Mouse (Mus musculus) embryo, embryonic 11.5 days (tissue): ENCODE results near the gene Casp3.

Experiments used
- DNase-seq: peaks from one replicate; pipeline ENCODE4 v3.0.0-alpha.2; 2012; ENCODE audit warnings: low read depth, low spot score

Gene Casp3

GRCm38 (mm10) chr8:46606930-46607329 is 10.2 kb upstream of the Casp3 start:
- no peak for DNase-seq

- DNase-seq = no peak
These were observed 5.5 kb upstream of the Casp3 start for GRCm38 (mm10) chr8:46611557-46611956.

GRCm38 (mm10) chr8:46612913-46613312 is 4.2 kb upstream of the Casp3 start:
- DNase-seq = no peak

GRCm38 (mm10) chr8:46613377-46613776 is 3.7 kb upstream of the Casp3 start:
- no peak for DNase-seq

GRCm38 (mm10) chr8:46615936-46616335 is 1.2 kb upstream of the Casp3 start:
- no peak for DNase-seq

GRCm38 (mm10) chr8:46617690-46618620 is 864 bp downstream of the Casp3 start:
- no peak for DNase-seq

- DNase-seq = no peak
These were observed 1.7 kb downstream of the Casp3 start for GRCm38 (mm10) chr8:46618639-46619320.

- no peak for DNase-seq
These were observed 5.6 kb downstream of the Casp3 start for GRCm38 (mm10) chr8:46622446-46623270.

GRCm38 (mm10) chr8:46625166-46625565 is 8.1 kb downstream of the Casp3 start:
- no peak for DNase-seq

GRCm38 (mm10) chr8:46626642-46627041 is 9.6 kb downstream of the Casp3 start:
- no peak for DNase-seq

GRCm38 (mm10) chr8:46627881-46628280 is 10.8 kb downstream of the Casp3 start:
- DNase-seq = no peak

GRCm38 (mm10) chr8:46628645-46629044 is 11.6 kb downstream of the Casp3 start:
- DNase-seq = no peak

GRCm38 (mm10) chr8:46630422-46630821 is 13.3 kb downstream of the Casp3 start:
- no peak for DNase-seq

GRCm38 (mm10) chr8:46630932-46631331 is 13.8 kb downstream of the Casp3 start:
- DNase-seq = no peak

GRCm38 (mm10) chr8:46639010-46639571 is 22.0 kb downstream of the Casp3 start:
- no peak for DNase-seq

- no peak for DNase-seq
These were observed 22.8 kb downstream of the Casp3 start for GRCm38 (mm10) chr8:46639852-46640251.

- DNase-seq = no peak
These were observed 24.2 kb downstream of the Casp3 start for GRCm38 (mm10) chr8:46641272-46641671.

- DNase-seq = no peak
These were observed 31.3 kb downstream of the Casp3 start for GRCm38 (mm10) chr8:46648421-46648820.

GRCm38 (mm10) chr8:46651872-46652271 is 34.8 kb downstream of the Casp3 start:
- no peak for DNase-seq

- DNase-seq = no peak
These were observed 38.8 kb downstream of the Casp3 start for GRCm38 (mm10) chr8:46655919-46656318.

- peak; percentile 27 for DNase-seq
These were observed 54.4 kb downstream of the Casp3 start for GRCm38 (mm10) chr8:46671496-46671895.
